Mouse (Mus musculus): ENCODE data around the gene Olfr187. TPM values are rescaled to one million over a fixed set of nuclear protein-coding genes. Genes with fewer than 3 reads are reported as not detected.

The Olfr187 gene
- polyA plus RNA-seq (2012; ENCODE audit: low replicate concordance) = not detected in 2 replicates

DNA sequence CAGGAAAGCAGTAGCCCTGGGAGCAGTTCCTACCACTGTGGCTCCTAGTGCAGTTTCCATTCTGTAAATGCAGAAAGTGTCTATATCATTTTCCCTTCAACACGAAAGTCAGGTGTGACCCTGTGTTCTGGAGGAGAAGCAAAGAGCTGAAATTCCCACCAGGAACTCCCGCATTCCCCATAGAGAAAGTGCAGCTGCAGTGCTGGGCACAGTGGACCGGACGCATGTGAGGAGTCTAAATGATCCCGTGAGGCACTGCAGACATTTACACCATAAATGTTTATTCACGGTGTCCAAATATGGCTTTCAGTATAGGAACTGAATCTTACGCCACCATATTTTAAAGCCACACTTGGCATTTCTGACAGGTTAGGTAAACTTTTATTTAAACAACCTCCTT is at the start of gene Olfr187:
Gene Olfr187, minus strand, starts transcription at position 58 of the 400 bp plus-strand sequence.

DNA sequence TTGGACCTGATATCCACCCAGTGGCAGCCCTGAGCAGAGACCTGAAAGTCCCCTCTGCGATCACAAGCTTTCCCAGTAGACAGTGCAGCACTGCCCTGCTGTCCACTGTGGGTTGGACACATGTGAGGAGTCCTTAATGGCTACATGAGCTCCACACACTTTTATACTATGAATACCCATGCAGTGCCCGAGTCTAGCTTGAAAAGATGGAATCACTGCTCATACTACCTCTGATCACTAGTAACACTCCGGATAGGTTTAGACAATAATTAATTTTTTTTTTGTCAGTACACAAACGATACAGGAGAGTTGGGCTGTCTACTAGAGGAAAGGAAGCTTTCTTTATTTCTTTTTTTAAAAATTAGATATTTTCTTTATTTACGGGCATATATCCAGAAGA is 38.3 kb upstream of the Olfr187 start, which contains the start of gene Olfr190:
Gene Olfr190, minus strand, starts transcription at position 101 of the 400 bp plus-strand sequence.

DNA sequence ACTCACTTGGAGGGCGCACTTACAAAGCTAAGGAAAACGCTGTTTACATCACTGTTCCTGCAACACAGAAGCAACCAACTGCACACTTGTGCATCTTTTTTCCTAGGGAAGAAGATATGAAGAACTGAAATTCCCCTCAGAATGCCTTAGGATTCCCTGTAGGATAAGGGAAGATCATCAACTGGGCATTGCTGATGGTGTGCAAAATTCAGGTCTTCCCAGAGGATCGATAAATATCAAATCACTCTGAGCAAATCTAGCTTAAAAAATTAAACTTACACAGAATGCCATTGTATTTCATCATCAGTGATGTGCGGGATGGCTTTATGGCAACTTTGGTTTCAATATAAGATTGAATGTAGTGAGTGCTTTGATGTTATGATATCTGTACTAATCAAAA is 9.4 kb downstream of the Olfr187 start, which contains the start of gene Olfr186:
Gene Olfr186, minus strand, starts transcription at position 101 of the 400 bp plus-strand sequence.

DNA sequence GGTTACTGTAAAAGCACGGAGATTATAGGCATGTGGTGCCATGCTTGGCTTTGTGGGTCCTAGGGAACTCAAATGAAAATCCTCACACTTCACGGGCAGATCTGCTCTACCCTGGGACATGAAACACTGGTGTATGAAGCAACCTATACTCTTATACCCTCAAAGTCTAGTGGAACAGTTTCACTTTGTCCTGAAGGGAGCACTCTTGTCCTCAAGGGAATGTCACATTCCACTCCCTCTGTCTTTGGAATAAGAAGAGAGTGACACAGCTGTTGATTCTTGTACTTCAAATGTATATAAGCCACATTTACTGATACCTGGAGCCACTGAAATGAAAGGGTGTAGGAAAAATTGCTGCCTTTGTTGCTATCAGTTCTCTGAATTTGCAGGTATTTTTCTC is 44.5 kb downstream of the Olfr187 start, which contains the start of gene Olfr183:
Gene Olfr183, plus strand, starts transcription at position 301 of the 400 bp plus-strand sequence.

Other genes starting within 250 kb of the Olfr187 start
- gene Olfr173, start 239.5 kb downstream of the Olfr187 start, polyA plus RNA-seq (2012; ENCODE audit: low replicate concordance) = not detected in 2 replicates
- not detected in 2 replicates for gene Olfr175-ps1, start 213.0 kb downstream of the Olfr187 start, polyA plus RNA-seq (2012; ENCODE audit: low replicate concordance)
- not detected in 2 replicates for gene Olfr177, start 165.0 kb downstream of the Olfr187 start, polyA plus RNA-seq (2012; ENCODE audit: low replicate concordance)
- not detected in 2 replicates for gene Olfr178, start 147.7 kb downstream of the Olfr187 start, polyA plus RNA-seq (2012; ENCODE audit: low replicate concordance)
- not detected in 2 replicates for gene Olfr181, start 111.0 kb downstream of the Olfr187 start, polyA plus RNA-seq (2012; ENCODE audit: low replicate concordance)
- not detected in 2 replicates for gene Olfr180, start 110.4 kb downstream of the Olfr187 start, polyA plus RNA-seq (2012; ENCODE audit: low replicate concordance)
- not detected in 2 replicates for gene Olfr183, start 44.4 kb downstream of the Olfr187 start, polyA plus RNA-seq (2012; ENCODE audit: low replicate concordance)
- not detected in 2 replicates for gene Olfr186, start 9.5 kb downstream of the Olfr187 start, polyA plus RNA-seq (2012; ENCODE audit: low replicate concordance)
- gene Olfr190, start 38.2 kb upstream of the Olfr187 start, polyA plus RNA-seq (2012; ENCODE audit: low replicate concordance) = not detected in 2 replicates
- gene Olfr191, start 50.1 kb upstream of the Olfr187 start, polyA plus RNA-seq (2012; ENCODE audit: low replicate concordance) = not detected in 2 replicates
- not detected in 2 replicates for gene Olfr193, start 72.1 kb upstream of the Olfr187 start, polyA plus RNA-seq (2012; ENCODE audit: low replicate concordance)
- gene Olfr194, start 81.3 kb upstream of the Olfr187 start, polyA plus RNA-seq (2012; ENCODE audit: low replicate concordance) = not detected in 2 replicates
- not detected in 2 replicates for gene Olfr195, start 107.3 kb upstream of the Olfr187 start, polyA plus RNA-seq (2012; ENCODE audit: low replicate concordance)
- gene Olfr196, start 130.7 kb upstream of the Olfr187 start, polyA plus RNA-seq (2012; ENCODE audit: low replicate concordance) = not detected in 2 replicates
- gene Olfr198, start 163.8 kb upstream of the Olfr187 start, polyA plus RNA-seq (2012; ENCODE audit: low replicate concordance) = not detected in 2 replicates
- gene Olfr199, start 180.0 kb upstream of the Olfr187 start, polyA plus RNA-seq (2012; ENCODE audit: low replicate concordance) = not detected in 2 replicates
- not detected in 2 replicates for gene Olfr201, start 232.9 kb upstream of the Olfr187 start, polyA plus RNA-seq (2012; ENCODE audit: low replicate concordance)
- gene Olfr202, start 247.0 kb upstream of the Olfr187 start, polyA plus RNA-seq (2012; ENCODE audit: low replicate concordance) = not detected in 2 replicates